Mouse (Mus musculus): ENCODE results near the gene Elac2.

- TF ChIP-seq POLR2A (IDR thresholded peaks at IDR 0.05; ENCODE audit: borderline replicate concordance, control insufficient read depth, low read depth, low read length) (no peak), CTCF (IDR thresholded peaks at IDR 0.05; ENCODE audit: control insufficient read depth, insufficient read depth, low read length) (no peak)
Observed at GRCm38 (mm10) chr11:64962629-64963028, 16.2 kb upstream of the Elac2 start.

Measured in bone marrow, adult 2 months (tissue).